Mouse (Mus musculus) bone marrow macrophage, adult 2 months (primary cell): ENCODE data around the gene Gm4981.

Source experiments
- CTCF ChIP-seq: IDR thresholded peaks from 2 replicates; pipeline ENCODE4 v1.5.1; 2012; ENCODE audit warnings: low read depth, mild to moderate bottlenecking, low read length, moderate library complexity
- POLR2A ChIP-seq: IDR thresholded peaks from 2 replicates; pipeline ENCODE4 v1.6.1; 2012; ENCODE audit warnings: mild to moderate bottlenecking, low read depth, low read length, borderline replicate concordance

GRCm38 (mm10) chr10:58214934-58215333 is 21.6 kb downstream of the Gm4981 start:
- TF ChIP-seq CTCF (no peak), POLR2A (no peak)
